Mouse (Mus musculus) adrenal gland, postnatal 10 days (tissue): Measurements from ENCODE around the gene Kdm2a. TPM values are rescaled to one million over a fixed set of nuclear protein-coding genes. Genes with fewer than 3 reads are reported as not detected.
A peak's percentile ranks its signal among the peaks of the same experiment; 100 is the strongest.

Experiments
- DNase-seq: peaks from one replicate; pipeline ENCODE4 v3.0.0; 2021; ENCODE audit warnings: mixed read lengths
- total RNA-seq, 2 experiments: library from RNA; stranded (reverse); gene quantifications; 2 replicates each; pipeline ENCODE4 v1.2.3; 2021

Kdm2a gene
- total RNA-seq, 2 experiments from 2014 or later = 67.7 to 84.7 TPM

DNA sequence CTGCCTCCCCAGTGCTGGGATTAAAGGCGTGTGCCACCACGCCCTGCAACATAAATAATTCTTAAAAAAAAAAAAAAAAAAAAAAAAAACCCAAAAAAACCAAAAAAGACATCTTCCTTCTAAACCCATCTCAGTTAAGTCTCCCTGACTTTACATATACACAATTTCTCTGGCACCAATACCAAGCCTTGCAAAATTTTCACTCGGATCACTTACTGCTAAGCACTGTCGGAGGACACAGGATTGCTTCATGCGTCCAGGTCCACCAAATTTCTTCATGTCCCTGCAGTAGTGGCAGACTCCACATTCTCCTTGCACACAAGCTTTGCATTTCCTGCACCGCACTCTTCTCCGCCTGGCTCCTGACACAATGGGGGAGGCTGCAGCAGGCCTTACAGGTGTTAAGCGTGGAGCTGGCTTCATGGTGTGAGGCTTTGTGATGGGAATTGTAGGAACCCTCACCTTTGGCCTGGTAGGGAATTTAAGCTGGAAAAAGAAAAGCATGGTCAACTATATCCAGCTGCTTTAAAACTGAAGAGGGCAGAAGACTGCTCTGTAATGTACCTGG, 69.3 kb downstream of the Kdm2a start:
- no peak for DNase-seq

DNA sequence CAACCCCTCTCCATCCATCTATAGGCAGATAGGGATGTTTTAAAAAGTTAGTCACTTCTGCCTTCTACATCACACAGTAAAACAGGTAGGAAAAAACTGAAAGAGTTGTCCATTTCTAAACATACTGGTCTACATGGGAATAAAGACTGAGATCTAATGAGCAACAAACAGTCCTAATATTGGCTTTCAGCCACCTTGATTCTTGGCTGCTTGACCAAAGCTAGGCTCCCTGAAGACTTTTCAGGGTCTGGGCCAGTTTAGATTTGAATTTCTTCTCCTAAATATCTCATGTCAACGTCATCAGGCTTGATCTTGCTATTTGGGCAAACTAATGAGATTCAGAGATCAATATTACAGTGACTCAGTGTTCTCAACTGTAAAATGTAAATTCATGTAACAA, 71.2 kb downstream of the Kdm2a start:
- DNase-seq = peak; percentile 50

DNA sequence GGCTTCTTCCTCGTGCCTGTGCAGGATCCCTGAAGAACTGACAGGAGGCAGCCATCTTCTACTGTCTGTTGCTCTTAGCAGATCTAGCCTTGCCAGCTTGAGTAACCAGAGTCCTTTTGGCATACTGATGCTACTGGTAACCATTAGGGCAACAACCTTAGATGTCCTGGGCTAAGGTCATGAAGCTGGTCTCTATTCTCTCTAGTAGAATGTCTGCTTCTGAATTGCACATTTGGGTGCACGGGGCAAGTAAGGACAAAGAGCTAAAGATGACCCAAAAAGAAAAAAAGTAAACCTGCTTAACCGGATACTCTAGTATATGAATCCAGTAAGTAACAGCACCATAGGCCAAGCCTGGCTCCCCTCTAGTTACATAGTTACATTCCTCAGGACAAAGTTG, 72.0 kb downstream of the Kdm2a start:
- DNase-seq = no peak

DNA sequence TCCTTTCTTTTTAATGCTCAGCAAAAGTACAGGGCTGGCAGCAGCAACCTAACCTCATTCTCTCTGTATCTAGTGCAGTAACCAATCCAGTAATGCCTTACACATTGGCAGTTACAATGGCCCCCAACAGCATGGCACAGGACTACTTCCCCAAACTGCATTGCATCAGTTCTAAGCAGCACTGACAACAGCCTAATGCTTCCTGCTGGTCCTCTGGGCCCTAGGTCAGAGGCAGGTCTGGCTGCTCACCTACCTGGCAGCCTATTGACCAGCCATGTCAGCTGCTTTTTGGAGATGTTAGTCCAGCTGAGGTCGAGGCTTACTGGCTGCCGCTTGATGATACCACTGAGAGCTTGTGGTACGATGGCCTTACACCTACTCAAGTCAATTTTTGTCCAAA, 76.0 kb downstream of the Kdm2a start:
- DNase-seq = no peak

DNA sequence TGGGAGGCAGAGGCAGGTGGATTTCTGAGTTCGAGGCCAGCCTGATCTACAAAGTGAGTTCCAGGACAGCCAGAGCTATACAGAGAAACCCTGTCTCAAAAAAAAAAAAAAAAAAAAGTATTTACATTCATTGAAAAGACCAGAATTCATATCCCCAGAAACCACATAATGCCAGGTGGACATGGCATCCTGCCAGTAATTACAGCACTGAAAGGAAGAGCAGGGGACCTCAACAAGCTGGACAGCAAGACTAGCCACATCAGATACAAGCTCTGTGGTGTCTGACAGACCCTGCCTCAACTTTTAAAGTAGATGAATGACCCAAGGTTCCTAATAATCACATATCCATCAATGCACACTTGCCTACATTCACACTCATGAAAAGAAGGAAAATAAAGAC, 76.5 kb downstream of the Kdm2a start:
- no peak for DNase-seq

DNA sequence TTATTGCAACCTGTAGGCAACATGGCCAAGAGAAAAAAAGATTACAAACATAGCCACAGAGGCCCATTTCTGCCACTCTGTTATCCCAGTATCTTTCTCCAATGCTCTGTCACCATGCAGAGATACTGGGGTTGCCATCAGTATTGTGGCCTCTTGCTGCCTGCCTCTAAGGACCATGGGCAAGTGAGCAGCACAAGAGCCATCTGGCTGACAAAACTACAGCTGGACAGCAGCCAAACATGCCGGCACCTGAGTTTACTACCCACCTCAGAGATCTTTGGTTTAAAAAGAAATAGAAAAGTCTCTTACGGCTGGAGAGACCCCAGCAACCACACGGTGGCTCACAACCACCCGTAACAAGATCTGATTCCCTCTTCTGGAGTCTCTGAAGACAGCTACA, 78.8 kb downstream of the Kdm2a start:
- DNase-seq = no peak

DNA sequence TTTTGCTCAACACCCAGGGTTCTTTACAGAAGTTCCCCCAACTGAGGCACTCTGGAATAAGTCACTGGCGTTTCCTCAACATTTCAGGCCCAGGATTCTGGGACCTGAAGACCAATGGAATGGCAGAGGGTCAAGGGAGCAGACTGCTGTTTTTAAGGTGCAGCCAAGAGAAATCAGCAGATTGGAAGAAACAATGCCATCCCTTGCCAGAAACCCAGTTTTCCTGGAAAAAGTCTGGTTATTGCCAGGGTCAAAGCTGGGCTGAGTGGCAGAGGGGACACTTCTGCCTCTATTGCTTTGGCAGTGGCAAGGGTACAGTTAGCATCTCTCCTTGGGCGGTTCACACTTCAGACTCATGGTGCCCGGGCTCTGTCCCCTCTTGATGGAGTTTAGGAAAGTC, 80.9 kb downstream of the Kdm2a start:
- DNase-seq = no peak

DNA sequence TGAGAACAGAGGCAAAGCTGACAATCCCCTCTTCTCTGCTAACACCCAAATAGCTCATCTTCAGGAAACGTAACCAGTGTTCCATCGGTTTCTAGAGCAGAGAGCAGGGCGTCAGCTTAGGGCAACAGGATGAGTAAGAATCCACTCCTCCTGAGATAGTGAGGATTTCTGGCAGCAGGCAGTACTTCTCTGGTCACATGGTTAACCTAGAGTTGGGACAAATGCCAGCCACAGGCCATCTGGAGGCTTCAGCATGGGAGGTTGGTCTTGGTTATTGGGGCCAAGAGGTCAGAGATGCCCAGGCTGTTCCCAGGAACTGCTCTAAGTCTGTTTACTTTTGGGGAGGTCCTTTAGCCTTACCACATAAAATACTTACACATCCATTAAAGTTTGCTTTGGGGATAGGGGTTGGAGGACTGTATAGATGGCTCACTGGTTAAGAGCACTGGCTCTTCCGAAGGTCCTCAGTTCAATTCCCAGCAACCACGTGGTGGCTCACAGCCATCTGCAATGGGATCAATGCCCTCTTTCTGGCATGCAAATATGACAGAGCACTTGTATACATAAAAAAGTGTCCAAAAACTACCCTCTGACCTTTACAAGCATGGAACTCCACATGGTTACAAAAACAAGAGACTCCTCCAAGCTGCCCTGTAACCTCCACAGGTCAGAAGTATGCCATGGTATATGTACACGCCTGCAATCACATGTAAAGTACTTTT, 82.7 kb downstream of the Kdm2a start:
- DNase-seq = peak; percentile 72

DNA sequence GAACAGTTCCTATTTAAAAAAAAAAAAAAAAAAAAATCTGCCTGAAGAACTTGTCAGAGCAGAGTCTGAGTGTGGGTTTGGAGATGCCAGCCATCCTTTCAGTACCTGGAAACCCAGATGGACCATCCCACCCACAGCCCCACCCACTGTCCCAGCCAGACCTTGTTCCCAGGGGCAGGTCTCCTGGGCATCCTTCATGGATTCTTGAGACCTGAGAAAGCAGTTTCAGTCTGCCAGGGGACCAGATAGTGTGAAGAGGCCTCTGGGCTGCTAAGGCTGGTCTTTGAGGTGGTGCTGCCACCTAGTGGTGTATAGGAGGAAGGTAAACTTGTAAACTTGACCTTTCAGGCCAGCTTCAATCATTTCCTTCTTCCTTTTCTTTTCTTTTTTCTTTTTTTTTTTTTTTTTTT, 88.3 kb downstream of the Kdm2a start:
- DNase-seq = peak; percentile 63

DNA sequence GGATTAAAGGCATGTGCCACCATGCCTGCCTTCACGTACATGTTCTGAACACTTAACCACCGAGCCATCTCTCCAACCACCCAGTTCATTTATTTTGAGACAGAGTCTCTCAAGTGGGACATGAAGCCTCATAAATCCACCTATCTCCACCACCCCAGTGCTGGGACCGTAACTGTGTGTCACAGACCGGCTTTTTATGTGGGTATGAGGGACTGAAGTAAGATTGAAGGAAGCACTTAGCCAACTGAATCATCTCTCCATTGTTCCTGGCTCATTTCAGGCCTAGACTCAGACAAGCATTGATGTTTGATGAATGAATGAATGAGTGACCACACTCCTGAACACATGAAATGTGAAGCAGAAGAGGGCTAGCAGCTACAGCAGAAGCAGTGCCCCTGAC, 88.8 kb downstream of the Kdm2a start:
- DNase-seq = no peak

DNA sequence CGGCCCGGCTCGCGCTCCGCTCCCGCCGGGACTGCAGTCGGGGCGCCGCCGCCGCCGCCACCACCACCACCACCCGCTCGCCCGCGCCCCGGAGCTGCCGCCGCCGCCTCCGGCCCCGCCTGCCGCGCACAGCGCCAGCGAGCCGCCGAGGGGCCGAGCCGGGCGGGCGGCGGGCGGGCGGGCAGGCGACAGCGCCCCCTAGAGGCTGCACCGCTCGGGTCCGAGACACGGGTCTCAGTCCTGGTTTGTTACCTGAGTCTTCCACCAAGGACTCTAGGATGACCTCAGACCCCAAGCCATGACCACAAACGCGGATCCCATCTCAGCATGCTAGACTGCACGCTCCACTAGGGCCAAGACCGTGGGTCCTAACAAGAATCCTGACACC, 91.9 kb downstream of the Kdm2a start, which contains the start of gene Grk2:
Gene Grk2, minus strand, starts transcription at position 33 of the 388 bp plus-strand sequence.
- peak; percentile 93 for DNase-seq

DNA sequence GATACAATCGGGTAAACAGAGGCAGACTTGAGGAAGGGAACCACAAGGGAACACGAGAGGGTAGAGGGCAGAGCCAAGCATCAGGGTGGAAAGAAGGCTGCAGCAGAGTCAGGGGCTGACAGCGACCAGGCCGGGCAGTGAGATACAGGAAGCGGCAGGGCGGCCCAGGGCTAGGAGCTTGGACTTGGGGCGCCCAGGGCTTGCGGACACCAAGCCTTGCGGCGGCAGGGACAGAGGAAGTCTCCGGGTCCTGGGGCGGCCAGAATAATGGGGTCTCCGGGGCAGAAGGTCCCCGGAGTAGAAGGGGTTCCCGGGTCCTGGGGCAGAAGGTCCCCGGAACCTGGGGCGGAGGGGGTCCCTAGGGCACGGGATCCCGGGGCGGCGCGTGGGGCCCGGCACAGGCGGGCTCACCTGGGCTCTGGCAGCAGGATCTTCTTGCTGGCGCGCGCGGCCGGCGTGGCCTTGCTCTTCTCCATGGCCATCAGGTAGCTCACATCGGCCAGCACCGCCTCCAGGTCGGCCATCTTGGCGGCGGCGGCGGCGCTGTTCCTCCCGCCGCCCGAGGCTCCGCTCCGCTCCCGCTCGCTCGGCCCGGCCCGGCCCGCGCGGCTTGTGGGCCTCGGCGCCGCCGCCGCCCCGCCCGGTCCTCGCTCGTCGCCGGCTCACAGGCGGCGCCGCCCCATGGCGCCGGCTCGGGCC, 92.4 kb downstream of the Kdm2a start:
- peak; percentile 60 for DNase-seq

DNA sequence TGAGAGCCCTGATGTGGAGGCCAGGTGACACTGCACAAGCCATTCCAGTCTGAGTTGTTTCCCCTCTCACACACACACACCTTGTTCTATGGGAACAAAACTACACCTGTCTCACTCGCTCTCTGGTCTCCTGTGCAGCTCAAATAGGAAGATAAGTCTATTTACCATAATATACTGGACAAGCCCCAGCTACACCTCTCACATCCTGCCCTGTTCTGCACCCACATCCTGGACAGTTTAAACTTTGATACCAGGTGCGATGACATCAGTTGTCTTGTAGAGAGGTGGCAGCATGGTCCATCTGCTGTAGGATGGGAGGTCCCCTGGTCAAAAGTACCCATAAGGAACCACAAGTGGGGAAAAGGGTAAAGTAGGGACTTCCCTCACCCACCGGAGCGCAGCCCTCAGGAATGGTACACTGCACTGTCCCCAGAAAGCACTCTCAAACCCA, 93.2 kb downstream of the Kdm2a start:
- DNase-seq = no peak

DNA sequence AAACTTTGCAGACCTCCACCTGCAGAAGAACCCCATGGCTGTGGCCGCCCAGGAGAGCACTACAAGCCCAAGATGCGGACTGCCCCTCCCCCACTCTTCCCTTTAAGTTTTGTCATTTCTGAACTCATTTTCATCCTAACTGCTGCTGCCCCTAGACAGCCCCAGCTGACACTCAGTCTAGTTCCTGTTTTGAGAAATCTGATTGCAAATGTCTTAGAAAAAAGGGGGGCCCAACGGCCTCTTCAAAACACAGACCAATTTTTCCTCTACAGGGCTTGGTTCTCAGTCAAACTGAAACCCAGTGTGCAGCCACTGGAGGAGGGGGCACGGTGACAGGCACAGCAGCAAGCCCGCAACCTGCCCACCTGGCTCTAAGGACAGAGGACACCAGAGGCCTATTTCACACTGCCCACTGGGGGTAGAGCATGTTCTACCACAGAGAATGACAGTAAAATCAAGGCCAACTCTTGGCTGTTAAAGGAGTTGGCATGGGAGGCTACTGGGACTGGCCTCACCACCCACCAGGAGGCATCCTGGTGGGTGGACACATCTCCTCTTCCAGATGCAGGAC, 93.7 kb downstream of the Kdm2a start:
- DNase-seq = no peak

DNA sequence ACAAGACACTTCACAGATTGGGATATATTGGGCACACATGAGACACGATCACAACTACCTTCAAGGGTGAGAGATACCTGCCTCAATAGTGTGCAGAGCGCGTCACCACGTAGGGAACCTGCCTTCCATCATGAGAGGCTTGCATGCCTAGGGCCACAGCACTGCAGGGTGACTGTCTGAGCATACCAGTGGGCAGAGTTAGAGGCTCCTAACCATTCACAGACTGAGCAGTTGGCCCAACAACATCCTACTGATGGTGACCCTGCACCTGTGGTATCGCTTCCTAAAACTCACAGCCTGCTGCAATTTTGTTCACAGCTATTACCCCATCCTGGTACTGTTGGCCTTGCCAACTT, 94.5 kb downstream of the Kdm2a start:
- no peak for DNase-seq

DNA sequence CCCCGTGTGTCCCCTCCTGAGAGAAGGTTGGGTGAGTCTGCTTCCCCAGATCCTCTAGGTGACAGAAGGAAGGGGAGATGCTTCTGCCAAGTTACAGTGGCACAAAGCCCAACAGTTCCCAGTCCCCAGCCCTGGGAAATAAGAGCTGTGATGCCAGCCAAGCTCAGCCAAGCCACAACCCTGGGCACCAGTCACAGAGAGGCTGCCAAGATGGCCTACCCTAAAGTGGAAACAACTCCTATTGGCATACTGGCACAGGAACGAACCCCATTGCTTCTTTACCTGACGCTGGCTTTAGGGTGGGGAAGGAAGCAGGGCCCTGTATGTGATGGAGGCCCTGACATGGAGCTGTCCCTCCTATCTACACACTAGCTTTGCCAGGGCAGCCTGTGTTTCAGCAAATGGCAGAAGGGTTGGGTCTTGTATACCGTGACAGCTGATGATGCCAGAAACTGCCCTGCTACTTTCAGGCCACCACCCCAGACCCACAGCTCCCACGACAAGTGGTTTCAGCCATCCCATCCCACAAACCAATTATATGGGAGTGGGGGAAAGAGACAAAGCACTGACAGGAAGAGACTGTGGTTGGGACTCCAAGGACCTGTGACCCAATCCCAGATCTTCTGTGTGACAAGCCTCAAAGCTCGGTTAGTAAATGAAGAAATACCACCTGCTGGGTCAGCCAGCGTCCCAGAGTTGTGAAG, 95.0 kb downstream of the Kdm2a start:
- DNase-seq = peak; percentile 72

DNA sequence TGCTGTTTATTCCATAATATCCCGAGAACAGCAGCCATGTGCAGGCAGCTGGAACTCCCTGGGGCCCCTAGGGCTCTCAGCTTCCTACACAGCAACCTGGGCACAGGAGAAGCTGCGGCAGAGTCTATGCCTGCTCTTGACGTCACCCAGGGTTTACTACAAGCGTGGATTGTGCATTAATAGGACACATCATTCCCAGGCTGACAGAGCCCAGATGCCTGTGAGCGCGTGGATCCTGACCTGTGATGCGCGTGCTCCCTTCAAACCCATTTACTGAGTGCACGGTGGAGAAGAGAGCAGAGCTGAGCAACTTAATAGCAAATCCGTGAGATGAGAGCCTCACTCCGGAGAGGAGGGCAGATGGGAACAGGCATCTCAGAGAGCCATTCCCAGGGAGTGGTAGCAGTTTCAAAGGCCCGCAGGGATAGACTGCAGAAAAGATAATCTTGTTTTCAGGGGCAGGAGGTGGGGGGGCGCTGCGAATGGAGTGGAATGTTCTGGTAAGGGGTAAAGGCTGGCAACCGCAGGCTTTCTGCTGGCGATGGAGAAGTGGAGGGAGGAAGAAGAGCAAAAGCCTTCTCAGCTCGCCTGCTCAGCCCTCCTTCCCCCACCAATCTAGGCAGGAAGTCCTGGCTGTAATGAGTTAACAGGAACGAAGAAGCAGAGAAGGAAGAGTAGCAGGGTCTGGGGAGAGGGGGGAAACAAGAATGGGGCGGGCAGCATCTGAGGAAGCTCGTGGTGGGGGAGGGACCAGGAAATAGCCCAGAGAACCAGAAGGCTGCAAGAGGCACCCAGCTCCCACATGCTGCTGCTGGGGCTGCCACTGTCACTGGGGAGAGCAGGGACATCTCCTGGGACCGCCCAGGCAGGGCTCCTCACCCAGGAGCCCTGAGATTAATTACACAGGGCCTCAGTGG, 96.1 kb downstream of the Kdm2a start:
- DNase-seq = no peak

DNA sequence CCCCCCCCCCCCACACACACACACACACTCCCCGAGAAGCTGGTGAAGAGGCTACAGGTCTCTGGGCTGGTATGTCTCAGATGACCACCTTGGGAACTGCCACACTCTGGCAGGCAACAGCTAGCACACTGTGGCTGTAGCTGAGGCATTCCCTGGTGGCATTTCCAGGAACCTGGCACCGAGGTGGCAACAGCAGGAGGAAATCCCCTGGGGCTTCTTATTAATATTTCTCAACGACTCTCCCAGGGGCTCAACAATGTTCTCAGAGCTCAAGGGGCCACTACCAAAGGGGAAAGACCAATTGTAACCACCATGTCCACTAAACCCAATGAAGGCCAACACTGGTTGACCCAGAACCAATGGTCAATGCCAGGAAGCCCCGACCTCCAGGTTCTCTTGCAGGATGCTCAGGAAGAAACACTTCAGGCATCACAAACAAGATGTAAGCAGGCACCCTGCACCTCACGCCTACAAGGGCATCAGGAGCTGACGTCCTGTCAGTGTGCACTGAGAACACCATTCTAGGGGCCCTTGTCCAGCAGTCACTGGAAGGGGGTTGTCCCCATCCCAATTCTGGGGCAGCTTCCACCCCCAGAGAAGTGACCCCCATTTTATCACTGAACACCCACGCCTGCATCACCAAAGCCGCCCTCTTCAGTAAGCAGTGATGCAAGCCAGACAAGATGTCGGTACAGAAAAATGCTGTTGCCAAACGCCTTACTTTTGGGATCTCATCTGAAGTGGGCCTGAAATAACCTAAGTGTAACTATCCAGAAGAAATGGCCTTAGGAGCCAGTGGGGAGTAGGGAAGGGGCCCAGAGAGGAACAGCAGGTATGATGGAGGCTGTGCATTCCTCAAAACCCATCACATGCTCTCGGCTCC, 97.0 kb downstream of the Kdm2a start:
- no peak for DNase-seq

DNA sequence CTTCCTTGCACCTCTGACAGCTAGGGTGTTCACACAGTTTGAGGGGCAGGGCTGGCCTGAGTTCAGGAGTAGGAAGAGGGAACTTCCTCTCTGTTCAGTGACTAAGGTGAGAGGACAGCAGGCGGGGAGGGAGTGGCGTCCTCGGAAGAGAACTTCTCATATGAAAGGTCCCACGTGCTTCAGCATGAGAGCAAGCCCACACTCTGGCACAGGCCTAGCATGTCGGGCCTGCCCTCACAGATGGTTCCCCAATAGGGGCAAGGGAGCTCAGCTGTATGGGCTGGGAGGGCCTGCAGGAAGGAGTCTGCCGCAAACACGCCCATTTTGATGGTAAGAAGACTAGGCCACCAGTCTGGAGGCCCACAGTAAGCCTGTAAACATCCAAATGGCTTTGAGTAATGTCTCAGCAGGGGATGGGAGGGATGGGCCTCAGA, 97.8 kb downstream of the Kdm2a start:
- DNase-seq = no peak

DNA sequence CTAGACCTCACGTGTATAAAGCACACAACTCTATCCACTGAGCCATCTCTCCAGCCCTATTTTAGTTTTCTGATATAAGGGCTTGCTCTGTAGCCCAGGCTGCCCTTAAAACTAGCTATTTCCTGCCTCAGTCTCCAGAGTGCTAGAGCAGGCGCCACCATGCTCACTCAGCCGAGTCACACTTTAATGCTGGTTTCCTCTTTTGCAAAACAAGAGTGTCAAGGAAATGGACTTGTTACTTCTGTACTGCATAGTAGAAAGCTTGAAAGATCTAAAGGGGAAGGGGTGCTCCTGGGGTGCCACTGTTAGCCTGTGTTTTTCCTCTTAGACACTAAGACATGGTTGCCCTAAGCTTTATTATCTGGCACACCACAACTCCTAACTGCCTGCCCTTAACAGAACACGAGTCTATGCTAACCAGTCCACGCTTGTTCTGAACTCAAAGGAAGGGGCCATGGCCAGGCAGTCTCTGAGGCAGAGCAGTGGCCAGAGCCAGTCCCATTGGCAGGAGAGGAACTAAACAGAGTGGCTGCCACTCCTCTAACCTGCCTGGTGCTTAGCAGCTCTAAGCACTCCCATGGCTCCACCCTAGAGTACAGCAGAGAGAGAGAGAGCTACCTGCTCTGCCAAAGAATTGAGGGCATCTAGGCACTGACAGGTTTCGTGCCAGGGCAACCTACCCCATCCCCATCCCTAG, 98.4 kb downstream of the Kdm2a start:
- DNase-seq = no peak
